Mouse (Mus musculus) kidney, adult 2 months (tissue): ENCODE measurements at regions not wholly inside any gene's neighbourhood (a gene's known extent, or its start where the extent isn't known, plus 50 kb on each side); places are given as distances from the start of the nearest gene placed in this dataset.
"Not testable (repeated sequence)": the region's sequence is repeated elsewhere in the genome, so short reads cannot be mapped to it uniquely, and the experiment has no call there.

Experiments
- DNase-seq: peaks from one replicate; pipeline ENCODE4 v3.0.0; 2021
- H3K27ac ChIP-seq: fragments of 200-500 bp; 2 replicates; pipeline ENCODE4 v1.5.1; 2012; ENCODE audit warnings: low read depth, low read length, control low read depth, inconsistent platforms; ENCODE audit not compliant: insufficient read depth
- H3K27me3 ChIP-seq: fragments of 200-500 bp; replicated peaks from 2 replicates; pipeline ENCODE4 v1.6.1; 2012; ENCODE audit warnings: mild to moderate bottlenecking, moderate library complexity, low read length, inconsistent platforms; ENCODE audit not compliant: control insufficient read depth, insufficient read depth
- H3K36me3 ChIP-seq: fragments of 200-500 bp; 2 replicates; pipeline ENCODE4 v1.6.1; 2012; ENCODE audit warnings: mild to moderate bottlenecking, moderate library complexity, low read length, inconsistent platforms; ENCODE audit not compliant: control insufficient read depth, insufficient read depth
- H3K4me1 ChIP-seq: fragments of 200-500 bp; 2 replicates; pipeline ENCODE4 v1.6.1; 2011; ENCODE audit warnings: low read length; ENCODE audit not compliant: control insufficient read depth, insufficient read depth
- H3K4me3 ChIP-seq: fragments of 200-500 bp; 2 replicates; pipeline ENCODE4 v1.5.1; 2011; ENCODE audit warnings: mild to moderate bottlenecking, low read depth, low read length, control low read depth; ENCODE audit not compliant: insufficient read depth
- CTCF ChIP-seq: fragments of 200-500 bp; conservative IDR thresholded peaks from 2 replicates; pipeline ENCODE4 v1.5.1; 2011; ENCODE audit warnings: low read depth, mild to moderate bottlenecking, control low read depth, low read length, moderate library complexity, mixed read lengths; ENCODE audit not compliant: insufficient read depth, insufficient read length
- POLR2A ChIP-seq: fragments of 200-500 bp; IDR thresholded peaks from one replicate; pipeline ENCODE4 v1.6.1; 2011; ENCODE audit warnings: low read depth, low read length, control low read depth
- WGBS: fragments of 180-500 bp; shearing (Covaris S2); methylation state at CpG from one replicate; pipeline ENCODE4 v1.1.7; 2018; 5-methylcytosine and 5-hydroxymethylcytosine counted together

- TF ChIP-seq CTCF (no peak), POLR2A (no peak)
- 60% methylated on average over 3 of the region's 3 CpGs for WGBS
- H3K4me1 ChIP-seq, result no peaks in the 10 kb centered on the region
- no peaks in the 10 kb centered on the region for H3K27me3 ChIP-seq
- no peak overlapping the region for H3K27ac ChIP-seq
- no peak for DNase-seq
- no peak overlapping the region for H3K4me3 ChIP-seq
- no peaks in the 10 kb centered on the region for H3K36me3 ChIP-seq
Measured at GRCm38 (mm10) chr8:7323067-7323675, 1337.9 kb downstream of the Efnb2 start.

- no peak overlapping the region for H3K27ac ChIP-seq
- WGBS, result 63% methylated on average over 12 of the region's 12 CpGs
- no peak overlapping the region for H3K4me3 ChIP-seq
- TF ChIP-seq CTCF (no peak), POLR2A (no peak)
- no peaks in the 10 kb centered on the region for H3K27me3 ChIP-seq
- no peaks in the 10 kb centered on the region for H3K36me3 ChIP-seq
- H3K4me1 ChIP-seq, result no peaks in the 10 kb centered on the region
- no peak for DNase-seq
Measured at GRCm38 (mm10) chr8:7322376-7323066, 1338.5 kb downstream of the Efnb2 start.

- no peaks in the 10 kb centered on the region for H3K4me1 ChIP-seq
- no peaks in the 10 kb centered on the region for H3K36me3 ChIP-seq
- 83% methylated on average over 4 of the region's 4 CpGs for WGBS
- H3K27me3 ChIP-seq, result no peaks in the 10 kb centered on the region
- H3K27ac ChIP-seq, result no peak overlapping the region
- TF ChIP-seq POLR2A, result no peak
- TF ChIP-seq CTCF, result no peak
- no peak for DNase-seq
- H3K4me3 ChIP-seq, result no peak overlapping the region
Measured at GRCm38 (mm10) chr8:7316806-7317355, 1344.2 kb downstream of the Efnb2 start.

- no peak overlapping the region for H3K27ac ChIP-seq
- 92% methylated on average over 2 of the region's 2 CpGs for WGBS
Measured at GRCm38 (mm10) chr8:7309239-7309638, 1351.8 kb downstream of the Efnb2 start.

GRCm38 (mm10) chr8:7289361-7289760 is 1371.7 kb downstream of the Efnb2 start:
- DNase-seq, result no peak
- Histone ChIP-seq H3K27ac (no peak overlapping the region), H3K27me3 (no peaks in the 10 kb centered on the region), H3K36me3 (no peaks in the 10 kb centered on the region), H3K4me3 (no peak overlapping the region), H3K4me1 (no peaks in the 10 kb centered on the region)
- 85% methylated on average over 7 of the region's 7 CpGs for WGBS
- TF ChIP-seq CTCF, result no peak

More at GRCm38 (mm10) chr8:7309239-7309638, 1351.8 kb downstream of the Efnb2 start:
- Histone ChIP-seq H3K27me3 (no peaks in the 10 kb centered on the region), H3K4me3 (no peak overlapping the region), H3K4me1 (no peaks in the 10 kb centered on the region), H3K36me3 (no peaks in the 10 kb centered on the region)
- no peak for DNase-seq
- TF ChIP-seq CTCF (no peak), POLR2A (no peak)

GRCm38 (mm10) chr8:7286581-7286980 is 1374.5 kb downstream of the Efnb2 start:
- WGBS, result 84% methylated on average over 1 of the region's 1 CpGs
- Histone ChIP-seq H3K4me1 (no peaks in the 10 kb centered on the region), H3K27me3 (no peaks in the 10 kb centered on the region), H3K36me3 (no peaks in the 10 kb centered on the region), H3K4me3 (no peak overlapping the region), H3K27ac (no peak overlapping the region)
- no peak for TF ChIP-seq CTCF
- no peak for TF ChIP-seq POLR2A
- DNase-seq, result no peak

GRCm38 (mm10) chr8:7267406-7267805 is 1393.6 kb downstream of the Efnb2 start:
- no peak overlapping the region for H3K27ac ChIP-seq
- no peaks in the 10 kb centered on the region for H3K27me3 ChIP-seq
- 92% methylated on average over 3 of the region's 3 CpGs for WGBS
- no peak for DNase-seq
- no peak for TF ChIP-seq POLR2A
- TF ChIP-seq CTCF, result no peak
- H3K4me1 ChIP-seq, result no peaks in the 10 kb centered on the region
- H3K4me3 ChIP-seq, result no peak overlapping the region
- H3K36me3 ChIP-seq, result no peaks in the 10 kb centered on the region

GRCm38 (mm10) chr8:7254336-7254735 is 1406.7 kb downstream of the Efnb2 start:
- WGBS, result 95% methylated on average over 9 of the region's 9 CpGs
- H3K27me3 ChIP-seq, H3K36me3 ChIP-seq, DNase-seq, H3K27ac ChIP-seq, H3K4me3 ChIP-seq, H3K4me1 ChIP-seq: not testable (repeated sequence)
